Mouse (Mus musculus): ENCODE data around the gene Colq.
"Not testable (repeated sequence)": the region's sequence is repeated elsewhere in the genome, so short reads cannot be mapped to it uniquely, and the experiment has no call there.

Gene Colq

GRCm38 (mm10) chr14:31591243-31591642 lies at the start of gene Colq:
TSS of gene Colq (minus strand) at chr14:31591343.
- DNase-seq (ENCODE audit: low spot score in 2 of 2), result no peak

- DNase-seq (ENCODE audit: low spot score in 2 of 2), result no peak
These were observed 49.3 kb upstream of the Colq start, which contains the start of gene Gm49387 for GRCm38 (mm10) chr14:31640346-31640889. TSS of gene Gm49387 (minus strand) at chr14:31640878.

- no peak for DNase-seq (ENCODE audit: low spot score in 2 of 2)
These were observed 39.5 kb upstream of the Colq start for GRCm38 (mm10) chr14:31630677-31631076.

- no peak for DNase-seq (ENCODE audit: low spot score in 2 of 2)
These were observed 31.6 kb upstream of the Colq start for GRCm38 (mm10) chr14:31622748-31623147.

- no peak for DNase-seq (ENCODE audit: low spot score in 2 of 2)
These were observed 29.6 kb upstream of the Colq start for GRCm38 (mm10) chr14:31620591-31621223.

GRCm38 (mm10) chr14:31617997-31618396 lies 26.9 kb upstream of the Colq start:
- no peak for DNase-seq (ENCODE audit: low spot score in 2 of 2)

- DNase-seq (ENCODE audit: low spot score in 2 of 2), result no peak
These were observed 26.1 kb upstream of the Colq start for GRCm38 (mm10) chr14:31617204-31617603.

- DNase-seq (ENCODE audit: low spot score in 2 of 2), result no peak
These were observed 22.5 kb upstream of the Colq start for GRCm38 (mm10) chr14:31613671-31614070.

- DNase-seq (ENCODE audit: low spot score in 2 of 2), result no peak
These were observed 20.8 kb upstream of the Colq start for GRCm38 (mm10) chr14:31611986-31612385.

- DNase-seq (ENCODE audit: low spot score in 2 of 2), result no peak
These were observed 14.4 kb upstream of the Colq start for GRCm38 (mm10) chr14:31605514-31605913.

- DNase-seq (ENCODE audit: low spot score in 2 of 2), result no peak
These were observed 13.8 kb upstream of the Colq start for GRCm38 (mm10) chr14:31604916-31605315.

GRCm38 (mm10) chr14:31602616-31602979 lies 11.5 kb upstream of the Colq start:
- DNase-seq (ENCODE audit: low spot score in 2 of 2), result not testable (repeated sequence)

- no peak for DNase-seq (ENCODE audit: low spot score in 2 of 2)
These were observed 10.9 kb upstream of the Colq start for GRCm38 (mm10) chr14:31601908-31602615.

GRCm38 (mm10) chr14:31597446-31597845 lies 6.3 kb upstream of the Colq start:
- DNase-seq (ENCODE audit: low spot score in 2 of 2), result no peak

GRCm38 (mm10) chr14:31596408-31596807 lies 5.3 kb upstream of the Colq start:
- no peak for DNase-seq (ENCODE audit: low spot score in 2 of 2)

GRCm38 (mm10) chr14:31594693-31595092 lies 3.5 kb upstream of the Colq start:
- no peak for DNase-seq (ENCODE audit: low spot score in 2 of 2)

- DNase-seq (ENCODE audit: low spot score in 2 of 2), result no peak
These were observed 1.9 kb upstream of the Colq start for GRCm38 (mm10) chr14:31593036-31593435.

GRCm38 (mm10) chr14:31586451-31586850 lies 4.7 kb downstream of the Colq start:
- no peak for DNase-seq (ENCODE audit: low spot score in 2 of 2)

- no peak for DNase-seq (ENCODE audit: low spot score in 2 of 2)
These were observed 8.1 kb downstream of the Colq start for GRCm38 (mm10) chr14:31583082-31583481.

- no peak for DNase-seq (ENCODE audit: low spot score in 2 of 2)
These were observed 13.0 kb downstream of the Colq start for GRCm38 (mm10) chr14:31577966-31578735.

GRCm38 (mm10) chr14:31576846-31577697 lies 14.1 kb downstream of the Colq start:
- DNase-seq (ENCODE audit: low spot score in 2 of 2), result no peak

All from spleen, postnatal 14 days (tissue).